Mouse (Mus musculus) spleen, postnatal 4 days (tissue): ENCODE results near the gene Nek5.
"Not testable (repeated sequence)": the region's sequence is repeated elsewhere in the genome, so short reads cannot be mapped to it uniquely, and the experiment has no call there.

Experiments used
- DNase-seq, 2 experiments: peaks; one replicate each; pipeline ENCODE4 v3.0.0; 2022; ENCODE audit warnings: low spot score in 2 of 2

Nek5 gene

GRCm38 (mm10) chr8:22124220-22125152 is at the start of gene Nek5:
Gene Nek5 (minus strand): TSS chr8:22125053.
- DNase-seq = peak in 1 of 2 experiments; percentile 58

- no peak for DNase-seq
These were observed 44.3 kb upstream of the Nek5 start for GRCm38 (mm10) chr8:22169167-22169566.

- DNase-seq = peak; percentile 78 to 92
These were observed 41.3 kb upstream of the Nek5 start, which contains the start of gene Nek3 for GRCm38 (mm10) chr8:22166080-22166603. Gene Nek3 (minus strand): TSS chr8:22166435.

GRCm38 (mm10) chr8:22165251-22166079 is 40.6 kb upstream of the Nek5 start:
- peak in 1 of 2 experiments; percentile 36 for DNase-seq

- DNase-seq = peak in 1 of 2 experiments; percentile 39
These were observed 39.6 kb upstream of the Nek5 start for GRCm38 (mm10) chr8:22164431-22164830.

GRCm38 (mm10) chr8:22162206-22162605 is 37.4 kb upstream of the Nek5 start:
- peak in 1 of 2 experiments; percentile 41 for DNase-seq

- no peak for DNase-seq
These were observed 25.5 kb upstream of the Nek5 start for GRCm38 (mm10) chr8:22150345-22150663.

GRCm38 (mm10) chr8:22149643-22150344 is 24.9 kb upstream of the Nek5 start:
- DNase-seq = peak in 1 of 2 experiments; percentile 22

- DNase-seq = peak in 1 of 2 experiments; percentile 51
These were observed 23.5 kb upstream of the Nek5 start for GRCm38 (mm10) chr8:22148367-22148740.

- peak in 1 of 2 experiments; percentile 40 for DNase-seq
These were observed 23.0 kb upstream of the Nek5 start for GRCm38 (mm10) chr8:22147706-22148366.

GRCm38 (mm10) chr8:22145831-22146230 is 21.0 kb upstream of the Nek5 start:
- no peak for DNase-seq

GRCm38 (mm10) chr8:22143764-22144491 is 19.1 kb upstream of the Nek5 start:
- DNase-seq = no peak

- DNase-seq = no peak
These were observed 17.7 kb upstream of the Nek5 start for GRCm38 (mm10) chr8:22142592-22142991.

- no peak for DNase-seq
These were observed 17.1 kb upstream of the Nek5 start for GRCm38 (mm10) chr8:22141836-22142385.

- DNase-seq = not testable (repeated sequence)
These were observed 11.6 kb upstream of the Nek5 start for GRCm38 (mm10) chr8:22136462-22136861.

GRCm38 (mm10) chr8:22134750-22135135 is 9.9 kb upstream of the Nek5 start:
- no peak for DNase-seq

- DNase-seq = peak in 1 of 2 experiments; percentile 56
These were observed 9.4 kb upstream of the Nek5 start for GRCm38 (mm10) chr8:22134078-22134749.

GRCm38 (mm10) chr8:22132062-22132461 is 7.2 kb upstream of the Nek5 start:
- no peak for DNase-seq

- peak in 1 of 2 experiments; percentile 7 for DNase-seq
These were observed 17.8 kb downstream of the Nek5 start for GRCm38 (mm10) chr8:22107020-22107419.
